8 mouse cellular contexts compared by ENCODE assay signal in genomic region chr11:60559342-60559741, GRCm38 (mm10). TPM values are rescaled to one million over a fixed set of nuclear protein-coding genes. Genes with fewer than 3 reads are reported as not detected.
DNase-seq lines count a peak whose midpoint lies in the region; ATAC-seq and TF ChIP-seq lines count a peak whose summit lies in the region.

No protein-coding gene starts in this region.

- H3K79me2 ChIP-seq in myocyte (ENCODE audit: control insufficient read depth, insufficient read depth) = no peaks in the 10 kb centered on the region

- H3K9ac ChIP-seq in midbrain, embryonic 15.5 days = no peak overlapping the region
- H3K9ac ChIP-seq in forebrain, embryonic 16.5 days (replicated peaks; ENCODE audit: low read depth, low read length) = no peak overlapping the region
- H3K9ac ChIP-seq in hindbrain, postnatal 0 days (replicated peaks; ENCODE audit: low read length) = no peak overlapping the region
- no peak overlapping the region for H3K9ac ChIP-seq in stomach, postnatal 0 days (ENCODE audit: low read length)

- peak; percentile 96 for TF ChIP-seq CTCF in hindbrain, postnatal 0 days (IDR thresholded peaks at IDR 0.05; ENCODE audit: low read depth)
- peak; percentile 96 for TF ChIP-seq CTCF in stomach, postnatal 0 days (IDR thresholded peaks at IDR 0.05; ENCODE audit: low read depth)

- H3K36me3 ChIP-seq in midbrain, embryonic 10.5 days = peaks cover 51% of the 10 kb centered on the region
- H3K36me3 ChIP-seq in midbrain, embryonic 15.5 days (replicated peaks) = peaks cover 20% of the 10 kb centered on the region
- peaks cover 9% of the 10 kb centered on the region for H3K36me3 ChIP-seq in forebrain, embryonic 16.5 days (ENCODE audit: control insufficient read depth, insufficient read depth)
- peaks cover 23% of the 10 kb centered on the region for H3K36me3 ChIP-seq in hindbrain, postnatal 0 days (ENCODE audit: insufficient read depth, low read length)
- H3K36me3 ChIP-seq in myocyte (ENCODE audit: control insufficient read depth, insufficient read depth) = peaks cover 29% of the 10 kb centered on the region
- peaks cover 12% of the 10 kb centered on the region for H3K36me3 ChIP-seq in stomach, postnatal 0 days (ENCODE audit: control insufficient read depth, insufficient read depth, low read length)

- no peak overlapping the region for H3ac ChIP-seq in myocyte (ENCODE audit: control insufficient read depth, insufficient read length)

- no peaks in the 10 kb centered on the region for H3K9me3 ChIP-seq in midbrain, embryonic 10.5 days (replicated peaks)
- no peaks in the 10 kb centered on the region for H3K9me3 ChIP-seq in midbrain, embryonic 15.5 days
- H3K9me3 ChIP-seq in forebrain, embryonic 16.5 days (ENCODE audit: control insufficient read depth, low read length) = no peaks in the 10 kb centered on the region
- H3K9me3 ChIP-seq in hindbrain, postnatal 0 days (ENCODE audit: low read length) = no peaks in the 10 kb centered on the region
- no peaks in the 10 kb centered on the region for H3K9me3 ChIP-seq in stomach, postnatal 0 days (ENCODE audit: control insufficient read depth, low read length)

- no peaks in the 10 kb centered on the region for H3K4me1 ChIP-seq in midbrain, embryonic 10.5 days
- no peaks in the 10 kb centered on the region for H3K4me1 ChIP-seq in midbrain, embryonic 15.5 days
- no peaks in the 10 kb centered on the region for H3K4me1 ChIP-seq in forebrain, embryonic 16.5 days (replicated peaks; ENCODE audit: control insufficient read depth, insufficient read depth, low read length)
- H3K4me1 ChIP-seq in hindbrain, postnatal 0 days (ENCODE audit: insufficient read depth, low read length) = no peaks in the 10 kb centered on the region
- no peaks in the 10 kb centered on the region for H3K4me1 ChIP-seq in stomach, postnatal 0 days (replicated peaks; ENCODE audit: control insufficient read depth, insufficient read depth)

- H3K27me3 ChIP-seq in midbrain, embryonic 10.5 days (ENCODE audit: low read depth, poor library complexity, severe bottlenecking) = no peaks in the 10 kb centered on the region
- no peaks in the 10 kb centered on the region for H3K27me3 ChIP-seq in midbrain, embryonic 15.5 days (replicated peaks)
- no peaks in the 10 kb centered on the region for H3K27me3 ChIP-seq in forebrain, embryonic 16.5 days (replicated peaks; ENCODE audit: control insufficient read depth, insufficient read depth, low read length)
- no peaks in the 10 kb centered on the region for H3K27me3 ChIP-seq in hindbrain, postnatal 0 days (ENCODE audit: insufficient read depth, low read length)
- H3K27me3 ChIP-seq in myocyte (ENCODE audit: control insufficient read depth, insufficient read depth, insufficient read length) = no peaks in the 10 kb centered on the region
- no peaks in the 10 kb centered on the region for H3K27me3 ChIP-seq in stomach, postnatal 0 days (ENCODE audit: control insufficient read depth, insufficient read depth, low read length)

- no peak overlapping the region for H3K4me3 ChIP-seq in midbrain, embryonic 10.5 days
- no peak overlapping the region for H3K4me3 ChIP-seq in midbrain, embryonic 15.5 days
- H3K4me3 ChIP-seq in forebrain, embryonic 16.5 days (replicated peaks; ENCODE audit: low read length) = no peak overlapping the region
- H3K4me3 ChIP-seq in hindbrain, postnatal 0 days (ENCODE audit: low read length) = no peak overlapping the region
- H3K4me3 ChIP-seq in myocyte = no peak overlapping the region
- no peak overlapping the region for H3K4me3 ChIP-seq in stomach, postnatal 0 days (ENCODE audit: low read depth, low read length)

- H3K4me2 ChIP-seq in midbrain, embryonic 15.5 days = no peak overlapping the region
- no peak overlapping the region for H3K4me2 ChIP-seq in forebrain, embryonic 16.5 days (ENCODE audit: low read length)
- no peak overlapping the region for H3K4me2 ChIP-seq in hindbrain, postnatal 0 days (ENCODE audit: low read depth, low read length)
- H3K4me2 ChIP-seq in myocyte (ENCODE audit: low read depth) = no peak overlapping the region
- no peak overlapping the region for H3K4me2 ChIP-seq in stomach, postnatal 0 days (replicated peaks; ENCODE audit: low read depth)

- TF ChIP-seq EP300 in stomach, postnatal 0 days (optimal IDR thresholded peaks at IDR 0.05) = no peak

- intact Hi-C loops in left cerebral cortex, postnatal 14 days (cut with DNase I) = no loop called here

- TF ChIP-seq POLR2A in myocyte (IDR thresholded peaks at IDR 0.05; ENCODE audit: insufficient read length, low read depth) = no peak

- ATAC-seq in midbrain, embryonic 15.5 days (replicated peaks) = no peak
- ATAC-seq in forebrain, embryonic 16.5 days = peak; percentile 54
- peak; percentile 78 for ATAC-seq in hindbrain, postnatal 0 days
- ATAC-seq in stomach, postnatal 0 days (ENCODE audit: low FRiP score, low TSS enrichment) = peak; percentile 78

- H3K27ac ChIP-seq in midbrain, embryonic 10.5 days (replicated peaks) = no peak overlapping the region
- no peak overlapping the region for H3K27ac ChIP-seq in midbrain, embryonic 15.5 days
- H3K27ac ChIP-seq in forebrain, embryonic 16.5 days (ENCODE audit: low read length) = no peak overlapping the region
- H3K27ac ChIP-seq in hindbrain, postnatal 0 days = no peak overlapping the region
- no peak overlapping the region for H3K27ac ChIP-seq in stomach, postnatal 0 days (replicated peaks)

- WGBS in midbrain, embryonic 10.5 days = 16% methylated on average over 3 of the region's 3 CpGs
- WGBS in midbrain, embryonic 15.5 days = 5% methylated on average over 3 of the region's 3 CpGs
- WGBS in forebrain, embryonic 16.5 days = 5% methylated on average over 3 of the region's 3 CpGs
- WGBS in hindbrain, postnatal 0 days = 11% methylated on average over 3 of the region's 3 CpGs
- WGBS in stomach, postnatal 0 days = 11% methylated on average over 3 of the region's 3 CpGs

- peak; percentile 68 for DNase-seq in midbrain, embryonic 10.5 days (ENCODE audit: low spot score)
- peak; percentile 34 for DNase-seq in c-Kit-positive CD71-positive TER-119-positive erythroid progenitor cells, embryonic 14.5 days (ENCODE audit: low spot score)
- peak; percentile 81 for DNase-seq in hindbrain, postnatal 0 days (ENCODE audit: low spot score)
- peak; percentile 73 to 79 for DNase-seq in left cerebral cortex, postnatal 14 days (ENCODE audit: low spot score in 2 of 2)
- DNase-seq in stomach, postnatal 0 days (ENCODE audit: low spot score) = peak; percentile 68

TF ChIP-seq in myocyte, 11 proteins besides CTCF, POLR2A, EP300 and RAD21:
- TF ChIP-seq MYOD1 (IDR thresholded peaks at IDR 0.05; ENCODE audit: control insufficient read depth in 1 of 3, insufficient read length in 2 of 3, low read depth in 2 of 3) (no peak), USF1 (IDR thresholded peaks at IDR 0.05; ENCODE audit: low read depth) (peak; percentile 40)

RNA-seq across cellular contexts. Expression of gene Alkbh5, which starts 23.2 kb away (rescaled TPM):
- 34.4 TPM in 2 replicates for polyA plus RNA-seq in midbrain, embryonic 10.5 days (2016; fragmentation: Nextera tagmentation; extraction: Ambion mirVana)
- 22.9 and 23.1 TPM in 2 replicates for polyA plus RNA-seq in midbrain, embryonic 15.5 days (2015; fragmentation: Nextera tagmentation; extraction: Ambion mirVana)
- polyA plus RNA-seq in forebrain, embryonic 16.5 days (2015; fragmentation: Nextera tagmentation; extraction: Ambion mirVana) = 24.2 and 25.9 TPM in 2 replicates
- total RNA-seq in hindbrain, postnatal 0 days (2014; rRNA removed) = 34.1 and 42.4 TPM in 2 replicates
- polyA plus RNA-seq in hindbrain, postnatal 0 days (2015; fragmentation: Nextera tagmentation; extraction: Ambion mirVana) = 23.1 and 23.6 TPM in 2 replicates
- total RNA-seq in left cerebral cortex, postnatal 14 days (2021) = 10 to 100 TPM; 43.5 to 44.8 TPM
- polyA plus RNA-seq in myocyte (2012; fragmentation: generic; extraction: Trizol) = 23.5 TPM
- polyA plus RNA-seq in stomach, postnatal 0 days (2015; fragmentation: Nextera tagmentation; extraction: Ambion mirVana) = 25.7 and 26.3 TPM in 2 replicates
